Mouse (Mus musculus) frontal cortex, postnatal 36 days (tissue): ENCODE data around the gene Filip1l.

Experiments used
- DNase-seq, 2 experiments: peaks; one replicate each; pipeline ENCODE4 v3.0.0; 2022; ENCODE audit warnings: low spot score in 2 of 2

Filip1l gene

GRCm38 (mm10) chr16:57532081-57532493, 179.2 kb downstream of the Filip1l start:
- no peak for DNase-seq

GRCm38 (mm10) chr16:57534365-57534764, 181.5 kb downstream of the Filip1l start:
- DNase-seq, result no peak

GRCm38 (mm10) chr16:57534811-57535210, 181.9 kb downstream of the Filip1l start:
- DNase-seq, result no peak

GRCm38 (mm10) chr16:57536511-57536910, 183.6 kb downstream of the Filip1l start:
- DNase-seq, result no peak

- DNase-seq, result no peak
These were observed 190.3 kb downstream of the Filip1l start for GRCm38 (mm10) chr16:57543243-57543642.

- no peak for DNase-seq
These were observed 191.5 kb downstream of the Filip1l start for GRCm38 (mm10) chr16:57544441-57544840.

GRCm38 (mm10) chr16:57546355-57546754, 193.5 kb downstream of the Filip1l start:
- DNase-seq, result no peak

- DNase-seq, result no peak
These were observed 195.7 kb downstream of the Filip1l start for GRCm38 (mm10) chr16:57548608-57549007.

GRCm38 (mm10) chr16:57549061-57550037, 196.5 kb downstream of the Filip1l start:
- DNase-seq, result peak; percentile 37 to 40

GRCm38 (mm10) chr16:57550088-57550487, 197.2 kb downstream of the Filip1l start:
- no peak for DNase-seq

- DNase-seq, result no peak
These were observed 197.9 kb downstream of the Filip1l start for GRCm38 (mm10) chr16:57550817-57551216.

- no peak for DNase-seq
These were observed 198.7 kb downstream of the Filip1l start for GRCm38 (mm10) chr16:57551617-57552016.

GRCm38 (mm10) chr16:57552709-57553108, 199.8 kb downstream of the Filip1l start:
- no peak for DNase-seq

- no peak for DNase-seq
These were observed 200.3 kb downstream of the Filip1l start for GRCm38 (mm10) chr16:57553235-57553634.

GRCm38 (mm10) chr16:57554886-57555400, 202.1 kb downstream of the Filip1l start:
- no peak for DNase-seq

- DNase-seq, result no peak
These were observed 202.8 kb downstream of the Filip1l start for GRCm38 (mm10) chr16:57555667-57556066.

GRCm38 (mm10) chr16:57556244-57556643, 203.4 kb downstream of the Filip1l start:
- no peak for DNase-seq

GRCm38 (mm10) chr16:57558258-57558657, 205.4 kb downstream of the Filip1l start:
- DNase-seq, result no peak

- DNase-seq, result no peak
These were observed 207.3 kb downstream of the Filip1l start for GRCm38 (mm10) chr16:57560185-57560584.

- DNase-seq, result no peak
These were observed 210.6 kb downstream of the Filip1l start for GRCm38 (mm10) chr16:57563453-57563852.

GRCm38 (mm10) chr16:57564807-57565206, 211.9 kb downstream of the Filip1l start:
- DNase-seq, result no peak

- no peak for DNase-seq
These were observed 213.3 kb downstream of the Filip1l start for GRCm38 (mm10) chr16:57566215-57566614.
